Mouse (Mus musculus) spleen, postnatal 14 days (tissue): ENCODE data around the gene Slc22a17.

ENCODE experiments used
- DNase-seq, 2 experiments: peaks; one replicate each; pipeline ENCODE4 v3.0.0; 2021 to 2022; ENCODE audit warnings: low spot score in 2 of 2

Gene Slc22a17

DNA sequence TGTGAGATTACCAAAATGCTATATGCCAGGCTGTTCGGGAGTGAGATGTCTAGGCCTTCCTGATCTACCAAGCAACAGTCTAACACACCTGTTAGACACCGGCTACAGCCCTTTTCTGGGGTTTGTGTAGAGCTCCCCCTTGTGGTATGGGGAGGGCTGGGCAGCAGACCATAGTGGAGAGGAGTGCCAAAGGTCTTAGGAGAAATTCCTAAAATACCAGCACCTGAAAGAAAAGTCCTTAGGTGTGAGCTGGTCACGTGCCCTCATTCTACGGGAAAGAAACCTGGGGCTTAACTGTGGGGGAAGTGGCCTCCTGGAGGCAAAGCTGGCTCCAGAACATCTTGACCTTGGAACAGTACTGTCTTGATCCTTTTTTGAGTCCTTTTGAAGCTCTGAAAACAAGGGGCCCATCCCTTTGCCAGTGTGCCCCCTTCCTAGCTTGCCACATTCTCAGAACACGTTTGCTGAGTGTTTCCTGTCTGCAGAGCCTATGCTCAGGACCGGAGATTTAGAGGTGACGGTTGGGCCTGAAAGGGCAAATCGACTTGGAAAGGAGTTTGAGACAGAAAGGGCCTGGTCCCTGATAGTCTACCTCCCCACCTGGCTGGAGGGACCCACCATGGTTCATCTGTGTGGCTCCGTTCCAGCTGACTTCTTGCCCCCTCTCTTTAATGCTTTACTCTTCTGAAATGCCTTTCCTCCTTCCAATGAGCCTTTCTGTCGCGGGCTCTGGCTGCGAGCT is 26.7 kb upstream of the Slc22a17 start:
- DNase-seq, result peak in 1 of 2 experiments; percentile 43

DNA sequence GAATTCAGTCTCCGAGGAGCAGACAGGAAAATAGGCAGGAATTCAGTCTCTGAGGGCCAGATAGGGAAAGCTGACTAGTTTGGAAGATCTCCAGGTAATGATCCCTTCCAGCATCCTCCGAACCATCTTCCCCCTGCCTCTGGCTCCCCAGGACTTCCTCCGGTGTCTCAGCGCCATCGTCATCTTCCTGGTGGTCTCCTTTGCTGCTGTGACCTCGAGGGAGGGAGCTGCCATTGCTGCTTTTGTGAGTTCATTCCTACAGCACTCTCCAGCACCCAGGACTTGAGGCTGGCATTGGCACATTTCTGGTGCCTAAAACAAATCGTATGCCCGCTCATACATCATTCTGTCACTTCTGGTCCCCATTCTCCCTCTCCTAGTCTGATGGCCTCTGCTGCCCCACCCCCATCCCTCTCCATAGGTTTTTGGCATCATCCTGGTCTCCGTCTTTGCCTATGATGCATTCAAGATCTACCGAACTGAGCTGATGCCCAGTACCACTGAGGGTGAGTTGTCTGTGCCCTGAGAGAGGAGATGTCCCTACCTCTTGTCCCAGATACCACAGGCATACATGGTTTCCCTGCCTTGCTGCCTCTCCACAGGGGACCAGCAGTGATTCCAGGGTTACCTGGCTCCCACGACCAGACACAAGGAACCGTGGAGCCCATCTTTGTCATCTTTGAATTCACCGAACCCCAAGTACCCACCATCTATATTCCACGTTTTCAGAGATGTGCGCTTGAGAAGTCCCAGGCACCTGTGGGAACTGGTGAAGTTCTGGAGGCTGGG is 25.7 kb upstream of the Slc22a17 start:
- DNase-seq, result no peak

- DNase-seq, result no peak
Observed at GRCm38 (mm10) chr14:54937361-54938182, 24.6 kb upstream of the Slc22a17 start.

GRCm38 (mm10) chr14:54936831-54937160 is 23.9 kb upstream of the Slc22a17 start:
- DNase-seq, result no peak

GRCm38 (mm10) chr14:54935904-54936830 is 23.2 kb upstream of the Slc22a17 start, which contains the start of gene Cmtm5:
Gene Cmtm5, plus strand, starts transcription at chr14:54936261.
- no peak for DNase-seq

DNA sequence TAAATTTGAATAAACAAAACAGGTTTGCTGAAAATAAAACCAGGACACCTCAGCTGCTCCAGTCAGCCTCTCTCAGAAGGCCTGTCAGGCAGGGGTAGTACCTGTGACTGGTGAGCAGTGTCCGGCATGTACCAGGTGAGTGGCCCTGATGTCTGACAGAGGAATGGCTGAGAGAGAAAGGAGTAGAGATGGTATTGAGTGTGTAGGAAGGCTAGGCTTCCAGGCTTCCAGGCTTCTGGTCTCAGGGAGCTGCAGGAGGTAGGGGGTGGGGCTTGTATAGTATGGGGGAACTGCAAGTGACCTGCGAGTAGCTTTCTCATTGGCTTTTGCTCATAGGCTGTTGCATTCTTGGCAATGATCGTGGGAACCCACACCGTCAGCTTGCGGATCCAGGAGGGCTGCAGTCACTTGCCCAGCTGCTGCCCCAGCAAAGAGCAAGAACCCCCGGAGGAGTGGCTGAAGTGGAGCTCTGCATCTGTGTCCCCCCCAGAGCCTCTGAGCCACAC is 19.8 kb upstream of the Slc22a17 start, which contains the start of gene Il25:
Gene Il25, plus strand, starts transcription at position 51 of the 506 bp plus-strand sequence.
- DNase-seq, result no peak

- no peak for DNase-seq
Observed at GRCm38 (mm10) chr14:54930431-54930830, 17.5 kb upstream of the Slc22a17 start.

- no peak for DNase-seq
Observed at GRCm38 (mm10) chr14:54929801-54930200, 16.9 kb upstream of the Slc22a17 start.

- DNase-seq, result no peak
Observed at GRCm38 (mm10) chr14:54927296-54927695, 14.4 kb upstream of the Slc22a17 start.

DNA sequence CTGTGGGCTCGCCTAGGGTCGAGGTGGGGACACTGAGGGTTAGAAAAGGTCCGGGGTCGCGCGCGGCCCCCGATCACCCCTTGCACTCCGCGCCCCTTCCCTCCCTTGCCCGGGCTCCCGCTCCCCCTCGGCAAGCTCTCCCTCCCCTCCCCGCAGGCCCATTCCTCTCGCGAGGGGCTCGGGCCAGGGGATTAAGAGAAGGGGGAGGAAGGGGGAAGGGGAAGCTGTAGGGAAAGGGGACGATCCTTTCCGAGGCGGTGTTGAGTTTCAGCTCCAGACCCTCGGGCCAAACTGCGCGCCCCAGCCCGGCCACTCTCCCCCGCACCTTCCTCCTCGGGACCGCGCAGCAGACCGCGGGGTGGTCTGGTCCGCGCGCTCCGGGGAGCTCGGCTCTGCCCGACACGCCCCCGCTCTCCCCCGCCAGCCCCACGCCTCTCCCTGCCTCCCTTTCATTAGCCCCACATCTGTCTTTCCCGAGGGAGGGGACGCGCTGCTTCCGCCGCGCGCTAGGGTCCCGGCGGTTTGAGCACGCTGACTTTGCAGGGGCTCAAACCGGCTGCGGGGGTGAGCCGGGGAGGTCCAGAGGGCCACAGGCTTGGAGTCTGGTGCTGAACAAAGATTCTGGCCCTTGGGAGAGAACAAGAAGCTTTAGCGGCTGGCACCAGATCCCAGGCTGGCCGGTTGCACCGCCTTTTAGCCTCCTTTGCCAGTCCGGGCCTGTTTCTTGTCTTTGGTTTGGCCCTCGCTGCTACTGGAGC is 13.6 kb upstream of the Slc22a17 start:
- DNase-seq, result no peak

- DNase-seq, result no peak
Observed at GRCm38 (mm10) chr14:54925349-54926342, 12.7 kb upstream of the Slc22a17 start, which contains the start of gene Efs. Gene Efs, minus strand, starts transcription at chr14:54926126.

GRCm38 (mm10) chr14:54924641-54925348 is 11.9 kb upstream of the Slc22a17 start:
- DNase-seq, result no peak

- DNase-seq, result no peak
Observed at GRCm38 (mm10) chr14:54920076-54920685, 7.2 kb upstream of the Slc22a17 start.

- DNase-seq, result no peak
Observed at GRCm38 (mm10) chr14:54913343-54913742, 411 bp upstream of the Slc22a17 start.

GRCm38 (mm10) chr14:54912109-54912850 is 652 bp downstream of the Slc22a17 start:
- no peak for DNase-seq

DNA sequence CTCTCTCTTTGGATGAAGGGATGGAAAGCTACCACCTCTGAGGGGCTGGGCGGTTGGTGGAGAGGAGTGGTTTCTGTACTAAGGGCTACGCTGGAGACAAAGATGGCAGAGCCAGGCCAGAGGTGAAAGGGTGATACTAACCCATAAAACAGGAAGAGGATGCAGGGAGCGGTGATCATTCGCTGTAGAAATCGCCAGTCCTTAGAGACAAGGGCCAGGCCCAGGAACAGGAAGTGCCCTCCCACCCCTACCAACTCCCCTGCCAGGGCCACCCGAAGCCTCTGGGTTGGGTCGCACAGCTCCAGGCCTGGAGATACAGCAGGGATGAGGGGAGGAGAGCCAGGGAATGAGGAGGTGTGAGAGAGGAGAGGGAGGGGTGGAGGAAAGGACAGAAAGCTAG is 4.2 kb downstream of the Slc22a17 start:
- no peak for DNase-seq

DNA sequence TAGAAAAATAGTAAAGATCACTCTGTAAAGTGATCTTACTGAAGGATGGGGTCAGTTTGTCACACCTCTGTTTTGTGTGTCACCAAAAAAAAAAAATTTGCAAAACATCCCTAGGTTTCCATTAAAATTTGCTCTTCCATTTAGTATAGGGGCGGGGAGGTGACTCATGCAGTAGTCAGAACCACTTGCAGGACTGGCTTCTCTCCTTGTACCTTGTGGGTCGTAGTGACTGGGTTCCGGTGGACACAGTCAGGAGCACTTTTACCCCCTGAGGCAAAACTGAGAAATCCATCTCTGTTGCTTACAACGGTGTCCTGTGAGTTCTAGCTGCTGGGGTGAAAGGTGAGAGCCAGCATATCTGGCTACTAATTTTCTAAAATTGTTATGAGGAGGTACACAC is 9.3 kb downstream of the Slc22a17 start:
- DNase-seq, result no peak
